Mouse (Mus musculus): ENCODE data around the gene Gm37240. TPM values are rescaled to one million over a fixed set of nuclear protein-coding genes. Genes with fewer than 3 reads are reported as not detected.

Gene Gm37240
- total RNA-seq, 2 experiments from 2014 or later: 28.9 to 37.3 TPM

DNA sequence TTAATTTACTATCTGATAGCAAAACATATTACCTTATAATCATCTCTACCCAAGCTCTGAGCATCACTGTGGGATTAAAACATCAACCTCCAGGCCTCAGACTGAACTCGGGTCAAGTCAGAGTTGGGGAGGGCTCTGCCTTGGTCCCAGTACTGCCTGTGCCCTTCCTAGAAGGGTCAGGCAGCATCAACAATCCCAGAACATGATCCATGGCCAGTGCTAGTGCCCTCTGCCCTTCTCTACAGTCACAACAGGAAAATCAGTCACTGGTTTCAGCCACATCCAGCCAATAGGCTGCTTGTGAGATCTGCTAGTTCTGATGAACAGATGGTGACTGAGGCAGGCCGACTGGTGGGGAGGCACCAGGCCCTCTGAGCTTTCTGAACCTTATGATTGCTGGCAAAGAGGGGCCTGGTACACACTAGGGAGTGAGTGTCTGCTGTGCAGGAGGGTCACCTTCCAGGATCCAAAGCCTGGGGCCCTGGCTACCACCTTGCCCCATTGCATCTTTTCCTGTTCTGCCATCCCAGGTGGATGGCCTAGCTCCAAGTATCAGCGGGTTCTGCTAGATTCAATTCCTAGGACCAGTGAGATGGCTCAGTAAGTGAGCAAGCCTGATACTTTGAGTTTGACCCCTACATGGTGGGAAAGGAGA, 401.7 kb downstream of the Gm37240 start:
- DNase-seq: no peak

DNA sequence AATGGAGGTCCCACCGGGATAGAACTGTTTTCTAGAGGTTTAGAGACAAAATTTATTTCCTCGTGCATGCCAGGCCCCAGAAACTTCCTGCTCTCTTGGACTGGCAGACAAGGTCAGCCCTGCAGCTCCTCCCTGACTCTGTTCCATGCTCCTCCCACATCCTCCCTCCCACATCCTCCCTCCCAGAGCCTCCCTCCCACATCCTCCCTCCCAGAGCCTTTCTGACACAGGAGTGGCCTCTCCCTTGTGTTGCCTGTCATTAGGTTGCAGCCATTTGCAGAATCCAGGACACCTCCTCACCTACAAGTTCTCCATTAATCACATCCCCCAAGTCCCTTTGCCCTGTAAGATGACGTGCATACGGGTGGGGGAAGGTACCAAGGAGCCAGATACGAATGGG, 404.7 kb downstream of the Gm37240 start:
- peak; percentile 14 for DNase-seq

DNA sequence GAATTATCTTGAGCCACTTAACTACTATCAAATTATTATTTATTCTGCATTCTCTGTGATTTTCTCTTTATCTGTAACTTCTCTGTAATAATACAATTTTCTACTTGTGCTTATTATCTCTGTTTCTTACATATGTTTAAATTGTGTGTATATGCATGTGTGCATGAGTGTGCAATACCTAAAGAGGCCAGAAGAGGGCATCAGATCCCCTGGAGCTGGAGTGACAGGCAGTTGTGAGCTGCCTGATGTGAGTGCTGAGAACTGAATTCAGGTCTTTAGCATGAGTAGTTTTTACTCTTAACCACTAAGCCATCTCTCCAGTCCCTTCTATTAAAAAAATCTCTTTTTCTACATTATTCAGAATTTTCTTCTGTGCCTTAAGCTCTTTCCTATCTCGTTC, 406.7 kb downstream of the Gm37240 start:
- no peak for DNase-seq

DNA sequence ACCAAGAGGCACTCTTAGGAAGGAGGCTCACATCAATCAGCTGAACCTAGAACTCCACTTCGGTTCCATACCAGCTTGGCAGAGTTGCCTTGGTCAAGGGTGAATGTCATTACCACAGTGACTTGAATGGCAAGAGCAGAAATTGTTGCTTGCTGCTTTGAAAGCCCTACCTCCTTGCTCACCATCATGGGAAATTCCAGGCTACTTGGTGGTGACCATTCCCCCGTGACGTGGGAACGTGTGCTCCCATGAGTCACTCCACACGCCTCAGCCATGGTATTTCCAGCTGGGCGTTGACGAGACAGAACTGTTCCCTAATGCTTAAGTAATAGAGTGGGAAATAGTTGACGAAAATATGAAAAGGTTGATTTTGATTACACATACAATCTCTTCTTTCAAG, 408.6 kb downstream of the Gm37240 start:
- no peak for DNase-seq

DNA sequence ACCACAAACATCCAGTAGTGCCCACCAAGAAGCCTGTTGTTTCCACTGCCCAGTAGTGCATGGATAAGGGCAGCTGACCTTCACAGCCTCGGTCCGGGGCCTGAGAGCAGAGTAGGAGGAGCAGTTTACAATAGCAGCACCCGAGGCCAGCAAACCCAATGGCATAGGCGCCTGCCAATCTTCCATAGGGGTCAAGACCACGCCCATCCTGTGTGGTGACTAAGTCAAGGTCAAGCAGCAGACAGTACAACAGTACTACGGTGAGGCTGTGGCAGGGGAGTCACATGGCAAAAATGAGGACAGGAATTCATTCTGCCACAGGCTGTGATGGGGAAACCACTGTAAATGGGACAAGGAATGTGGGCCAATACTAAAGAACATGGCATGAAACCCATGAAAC, 417.6 kb downstream of the Gm37240 start:
- DNase-seq: no peak

DNA sequence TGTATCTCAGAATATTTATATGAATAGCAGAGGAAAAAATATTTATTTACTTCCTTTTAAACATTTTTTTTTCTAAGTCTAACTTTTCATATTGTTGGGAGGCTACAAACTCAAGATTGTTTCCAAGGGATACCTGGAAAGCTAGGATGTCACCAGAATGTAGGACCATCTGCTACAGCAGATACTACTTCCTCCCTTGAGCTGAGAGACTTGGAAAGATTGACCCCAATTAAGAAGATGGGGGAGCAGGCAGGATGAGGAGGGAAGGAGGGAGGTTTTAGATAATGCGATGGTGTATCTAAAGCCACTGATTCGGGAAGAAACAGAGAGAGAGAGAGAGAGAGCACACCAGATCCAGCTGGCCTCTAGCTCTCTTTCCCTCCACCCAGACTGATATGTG, 418.3 kb downstream of the Gm37240 start:
- no peak for DNase-seq

DNA sequence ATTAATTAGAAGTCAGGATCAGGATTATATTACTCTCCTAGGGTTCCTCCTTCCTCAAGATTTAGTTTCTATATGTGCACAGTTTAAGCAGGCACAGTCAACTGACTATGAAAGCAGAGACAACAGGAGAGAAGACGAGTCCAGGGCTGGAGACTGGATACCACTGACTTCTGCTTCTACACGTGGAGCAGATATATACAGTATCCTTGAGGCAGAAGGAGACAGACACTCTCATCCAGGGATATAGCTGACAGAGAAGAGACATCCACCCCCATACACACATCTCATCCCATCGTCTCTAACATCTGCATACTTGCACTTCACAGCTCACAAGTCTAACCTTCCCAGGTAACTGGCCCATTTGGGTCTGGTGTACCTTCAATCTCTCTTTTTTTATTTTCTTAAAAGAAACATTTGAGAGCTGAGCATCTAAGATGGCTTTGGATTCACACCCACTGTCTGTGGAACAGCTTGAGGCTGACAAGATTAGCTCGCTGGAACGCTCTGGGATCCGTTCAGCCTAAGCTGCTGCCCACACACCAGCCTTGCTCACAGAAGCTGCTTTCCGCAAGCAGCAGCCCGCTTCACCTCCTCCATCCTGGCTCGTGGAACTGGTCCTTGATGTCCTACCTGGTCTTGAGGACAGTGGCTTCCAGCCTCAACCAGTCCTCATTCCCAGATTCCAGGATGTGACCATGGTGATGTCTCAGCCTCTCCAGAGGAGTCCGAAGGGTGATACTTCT, 421.9 kb downstream of the Gm37240 start:
- no peak for DNase-seq

DNA sequence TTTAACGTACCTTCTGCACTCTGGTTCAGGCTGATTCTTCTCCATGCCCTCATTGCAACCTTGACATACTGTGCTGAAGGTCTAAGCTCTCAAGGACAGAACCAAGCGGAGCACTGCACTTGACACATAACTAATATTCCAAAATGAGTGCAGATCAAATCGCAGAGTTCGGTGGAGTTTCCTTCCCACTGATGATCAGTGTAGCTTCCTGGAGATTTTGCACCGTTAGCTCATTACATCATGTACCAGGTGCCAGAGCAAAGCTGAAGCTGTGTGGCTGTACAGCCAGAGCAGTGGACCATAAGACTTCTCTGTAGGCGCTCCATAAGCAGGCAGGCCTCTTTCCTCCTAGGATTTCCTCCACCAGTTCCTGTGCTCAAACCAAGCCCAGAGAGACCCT, 427.3 kb downstream of the Gm37240 start:
- DNase-seq: no peak

DNA sequence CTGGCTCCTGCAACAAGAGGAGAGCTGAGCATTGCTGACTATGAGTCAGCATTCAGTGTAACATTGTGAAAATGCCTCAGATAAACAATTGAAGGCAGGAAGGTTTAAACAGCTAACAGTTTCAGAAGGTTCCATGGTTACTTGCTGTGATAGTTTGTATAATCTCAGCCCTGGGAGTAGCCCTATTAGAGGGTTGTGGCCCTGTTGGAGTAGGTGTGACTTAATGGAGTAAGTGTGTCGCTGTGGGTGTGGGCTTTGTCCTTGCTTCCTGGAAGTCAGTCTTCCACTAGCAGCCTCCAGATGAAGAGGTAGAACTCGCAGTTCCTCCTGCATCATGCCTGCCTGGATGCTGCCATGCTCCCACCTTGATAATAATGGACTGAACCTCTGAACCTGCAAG, 430.3 kb downstream of the Gm37240 start:
- no peak for DNase-seq

DNA sequence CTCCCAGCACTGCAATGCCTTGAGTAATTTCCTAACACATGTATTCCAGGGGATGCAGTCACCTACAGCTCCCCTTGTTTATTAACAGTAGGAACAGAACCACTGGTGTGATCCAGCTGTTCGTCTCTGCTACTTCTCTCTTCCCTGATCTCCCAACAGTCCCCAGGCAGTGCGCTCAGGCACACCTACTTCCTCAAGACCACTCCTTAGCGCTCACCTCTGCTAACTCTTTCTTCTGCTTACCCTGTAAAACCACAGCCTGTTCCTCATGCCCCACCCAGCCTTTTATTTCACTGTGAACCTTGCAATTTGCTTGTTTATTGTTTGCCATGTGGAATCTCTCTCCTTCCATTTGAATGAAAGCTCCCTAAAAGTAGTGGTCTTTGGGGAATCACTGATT, 431.9 kb downstream of the Gm37240 start:
- DNase-seq: no peak

DNA sequence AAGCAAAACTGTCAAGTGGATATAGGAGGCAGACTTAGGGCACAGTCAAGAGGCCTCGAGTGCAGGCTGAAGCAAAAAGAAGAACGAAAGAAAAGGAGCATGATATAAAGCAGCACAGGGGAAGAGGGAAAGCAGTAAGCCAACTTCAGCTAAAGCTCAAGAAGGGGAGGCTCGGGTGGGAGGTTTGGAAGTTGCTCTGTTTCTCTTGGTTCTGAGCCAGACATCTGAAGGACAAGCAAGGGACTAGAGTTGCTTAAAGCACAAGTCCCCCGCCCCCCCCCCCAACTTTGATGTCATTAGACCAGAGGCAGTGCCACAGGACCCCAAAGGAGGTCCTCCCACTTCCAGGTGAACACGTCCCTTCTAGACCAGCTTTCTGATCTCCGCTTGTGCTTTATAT, 433.3 kb downstream of the Gm37240 start:
- no peak for DNase-seq

DNA sequence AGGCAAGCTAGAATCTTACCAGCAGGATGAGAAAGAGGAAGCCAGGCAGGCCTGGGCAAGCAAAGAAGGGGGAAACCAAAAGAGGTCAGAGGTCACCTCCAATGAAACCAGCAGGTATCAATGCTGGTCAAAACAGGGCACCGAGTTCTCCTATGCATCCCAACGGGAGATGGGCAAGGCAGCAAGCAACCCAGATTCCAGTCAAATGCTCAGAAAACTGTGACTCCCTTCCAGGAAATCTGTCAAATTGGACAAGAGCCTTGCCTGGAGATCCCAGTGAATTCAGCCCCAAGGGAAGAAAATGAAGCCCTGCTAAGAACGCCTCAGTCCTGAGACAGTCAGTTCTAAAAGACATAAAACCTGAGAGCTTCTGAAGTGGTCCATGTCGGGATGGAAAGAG, 437.9 kb downstream of the Gm37240 start:
- DNase-seq: no peak

DNA sequence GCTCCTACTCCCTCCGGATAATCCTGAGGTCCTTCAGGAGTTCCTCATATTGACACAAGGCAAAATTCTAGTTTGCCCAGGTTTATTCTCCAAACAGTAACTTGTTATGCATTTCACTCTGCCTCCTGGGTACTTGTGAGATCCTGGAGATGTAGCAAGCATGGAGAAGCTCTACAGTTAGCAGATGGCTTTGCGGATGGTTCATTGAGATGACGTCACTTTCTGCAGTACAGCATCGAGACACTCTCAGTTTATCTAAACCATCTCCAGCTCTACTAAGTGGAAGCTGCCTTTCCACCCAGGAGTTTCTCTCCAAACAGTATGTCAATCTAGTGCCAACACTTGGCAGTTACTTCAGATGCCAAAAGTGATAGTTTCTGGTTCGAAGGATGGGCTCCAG, 444.5 kb downstream of the Gm37240 start:
- DNase-seq: no peak

DNA sequence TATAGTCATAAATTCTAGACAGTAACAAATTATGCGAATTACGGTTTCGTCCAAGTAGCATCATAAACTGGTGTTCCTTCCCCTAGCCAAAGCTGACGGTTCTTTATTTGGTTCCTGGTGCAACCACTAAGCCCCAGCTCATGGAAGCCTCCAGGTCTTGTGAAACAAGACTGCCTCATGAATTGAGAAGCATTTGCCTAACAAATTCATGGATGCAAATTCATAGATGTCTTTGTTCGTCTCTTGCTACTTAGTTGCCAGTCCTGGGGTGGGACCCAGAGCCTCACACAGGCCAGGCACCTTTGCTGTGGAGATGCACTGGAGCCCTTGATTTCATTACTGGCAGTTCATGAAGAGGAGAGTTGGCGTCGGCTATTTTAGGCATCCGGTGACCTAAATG, 445.1 kb downstream of the Gm37240 start:
- no peak for DNase-seq

DNA sequence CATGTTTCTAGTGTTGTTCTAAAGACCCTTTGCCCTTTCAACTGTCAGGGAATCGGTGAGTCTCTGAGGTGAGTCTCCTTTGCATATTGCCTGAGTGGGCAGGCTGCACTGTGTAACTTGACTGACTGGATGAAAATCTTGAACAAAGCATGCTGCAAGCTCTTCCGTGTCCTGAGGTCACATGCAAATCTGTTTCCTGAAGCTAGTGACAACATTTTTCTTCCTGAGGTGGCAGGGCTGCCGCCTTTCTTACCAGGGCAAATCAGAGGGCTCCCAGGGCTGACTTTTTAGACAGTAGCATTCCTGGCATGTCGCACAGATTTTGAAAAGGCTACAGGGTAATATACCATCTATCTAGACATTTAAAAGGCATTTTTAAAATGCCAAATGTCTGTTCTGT, 451.9 kb downstream of the Gm37240 start:
- no peak for DNase-seq

DNA sequence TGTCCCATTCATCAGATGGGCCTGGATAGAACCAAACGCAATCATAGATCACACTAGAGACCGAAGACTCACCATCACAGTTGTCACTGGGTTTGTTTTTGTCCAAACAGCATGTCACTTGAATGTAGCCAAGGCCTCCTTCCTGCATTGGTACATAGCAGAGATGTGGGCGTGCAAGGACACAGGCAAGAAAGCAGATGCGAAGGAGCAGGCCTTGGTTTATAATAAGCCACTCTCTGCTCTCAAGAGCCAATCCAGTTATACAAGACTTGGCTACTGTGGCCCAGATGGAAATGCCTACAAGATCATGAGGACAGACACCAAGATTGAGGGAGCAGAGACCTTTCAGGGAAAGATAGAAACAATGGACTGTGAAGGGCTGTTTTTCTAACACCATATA, 456.1 kb downstream of the Gm37240 start:
- no peak for DNase-seq

DNA sequence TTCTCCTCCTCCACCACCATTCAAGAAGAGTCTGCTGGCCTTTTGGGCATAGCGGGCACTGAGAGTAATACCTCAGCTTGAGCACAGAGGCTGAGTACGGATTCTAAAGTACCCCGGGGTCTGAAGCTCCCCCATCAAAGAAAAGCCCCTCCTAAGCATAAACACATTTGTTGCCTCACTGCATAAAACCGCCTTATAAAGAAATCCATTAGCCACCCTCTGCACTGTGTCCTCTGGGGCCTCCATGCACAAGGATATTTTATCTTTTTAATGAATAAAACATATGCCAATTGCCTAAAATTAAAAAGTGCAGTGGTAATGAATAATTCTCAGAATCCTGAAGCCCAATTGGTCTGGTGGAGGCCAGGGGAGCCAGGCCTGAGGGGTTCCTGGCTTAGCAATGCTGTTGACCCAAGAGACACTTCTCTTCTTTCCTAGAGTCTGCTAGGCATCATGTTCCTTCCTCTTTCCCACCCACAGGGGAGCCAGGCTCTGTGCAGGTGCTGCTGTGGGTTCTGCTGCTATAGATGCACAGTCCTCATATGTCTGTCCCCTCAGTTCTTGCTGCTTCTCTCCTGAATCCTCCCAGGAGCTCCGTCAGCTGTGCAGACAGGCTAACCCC, 463.8 kb downstream of the Gm37240 start:
- no peak for DNase-seq

DNA sequence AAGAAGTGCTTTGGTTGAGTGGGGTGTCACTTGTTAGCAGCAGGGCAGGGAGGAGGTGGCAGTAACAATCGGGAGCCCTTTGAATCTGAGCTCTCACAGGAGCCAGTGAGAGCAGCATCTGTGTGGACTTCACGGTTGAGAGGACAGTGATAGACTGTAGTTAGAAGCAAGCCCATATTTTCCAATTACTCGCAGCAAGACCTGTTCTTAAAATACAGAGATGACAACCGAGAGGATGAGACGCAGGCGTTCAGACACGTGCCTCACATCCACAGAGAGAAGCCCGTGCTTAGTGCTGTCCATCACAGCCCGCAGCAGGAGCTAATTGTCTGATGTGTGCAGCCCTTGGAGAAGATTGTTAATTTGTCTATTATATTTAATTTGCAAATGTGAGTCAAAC, 465.9 kb downstream of the Gm37240 start:
- no peak for DNase-seq

DNA sequence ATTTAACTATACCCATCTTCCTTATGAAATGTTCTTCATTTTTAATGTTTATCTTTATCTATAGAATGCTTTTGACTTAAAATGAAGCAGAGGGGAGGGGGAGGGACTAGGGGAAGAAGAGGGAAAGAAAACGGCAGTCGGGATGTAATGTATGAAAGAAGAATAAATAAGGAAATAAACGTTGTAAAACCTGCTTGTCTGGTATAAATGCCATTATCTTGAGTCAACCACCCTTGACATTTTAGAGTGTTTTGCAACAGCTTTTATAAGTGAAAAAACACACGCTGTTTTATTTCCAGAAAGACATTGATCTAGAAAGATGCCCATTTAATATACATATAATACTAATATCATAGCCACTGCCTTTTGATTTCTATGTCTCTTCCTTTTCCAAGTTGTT, 469.7 kb downstream of the Gm37240 start:
- no peak for DNase-seq

DNA sequence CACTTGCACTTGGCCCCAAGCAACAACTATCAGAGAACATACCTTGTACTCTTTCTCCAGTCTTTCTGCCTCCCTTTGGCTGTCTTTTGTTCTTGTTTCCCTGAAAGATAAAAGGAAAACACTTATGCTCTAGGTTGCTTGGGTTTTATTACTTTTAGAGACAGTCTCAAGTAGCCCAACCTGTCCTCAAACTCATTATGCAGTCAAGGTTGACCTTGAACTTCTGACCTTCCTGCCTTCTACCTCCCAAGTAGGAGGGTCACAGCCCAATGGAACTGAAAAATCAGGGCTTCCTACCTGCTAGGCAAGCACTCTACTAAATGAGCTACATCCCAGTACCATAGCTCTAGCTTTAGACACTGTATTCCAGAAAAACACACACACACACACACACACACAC, 488.5 kb downstream of the Gm37240 start:
- no peak for DNase-seq

DNA sequence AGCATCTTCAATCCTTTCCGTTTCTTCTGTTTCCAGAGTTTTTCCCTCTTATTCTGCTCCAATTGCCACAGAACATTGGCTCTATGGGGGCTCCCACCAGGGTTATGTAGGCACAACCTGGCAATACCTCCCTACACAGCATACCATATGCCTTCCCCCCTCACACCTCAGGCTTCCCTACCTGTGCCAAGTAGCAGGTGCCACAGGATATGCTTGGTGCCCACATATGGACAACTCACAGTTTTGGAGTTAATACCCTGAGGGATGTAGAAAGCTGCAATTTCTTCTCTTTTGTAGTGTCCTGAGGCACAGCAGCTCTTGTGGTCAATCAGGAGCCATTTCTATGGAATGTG, 488.9 kb downstream of the Gm37240 start:
- DNase-seq: no peak

DNA sequence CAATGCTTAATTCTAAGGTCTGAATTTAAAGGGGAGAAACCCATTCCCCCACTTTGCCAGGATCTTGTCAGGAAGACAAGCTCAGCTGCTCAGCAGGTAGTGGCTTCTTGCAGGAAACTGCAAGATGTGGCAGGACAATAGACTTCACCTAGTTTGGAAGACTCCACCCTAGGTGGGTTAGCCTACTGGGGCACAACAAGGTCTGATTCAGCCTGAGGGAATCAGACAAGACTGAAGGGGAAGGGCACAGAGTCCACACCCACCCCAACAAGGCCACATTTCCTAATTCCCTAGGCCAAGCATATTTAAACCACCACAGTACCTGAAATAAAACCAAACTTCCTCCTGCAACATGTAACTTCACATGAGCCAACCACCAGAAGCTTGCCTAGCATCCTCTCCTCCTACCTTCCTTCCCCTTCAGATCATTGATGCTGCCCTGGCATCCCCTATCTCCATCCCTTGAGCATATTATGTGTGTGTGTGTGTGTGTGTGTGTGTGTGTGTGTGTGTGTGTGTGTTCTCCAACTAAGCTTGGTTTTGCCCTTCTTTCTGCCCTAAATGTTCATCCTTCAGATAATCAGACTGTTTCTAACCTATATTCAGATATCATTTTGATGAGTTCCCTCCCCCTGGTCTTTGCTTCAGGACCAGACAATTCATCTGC, 489.4 kb downstream of the Gm37240 start:
- DNase-seq: no peak

DNA sequence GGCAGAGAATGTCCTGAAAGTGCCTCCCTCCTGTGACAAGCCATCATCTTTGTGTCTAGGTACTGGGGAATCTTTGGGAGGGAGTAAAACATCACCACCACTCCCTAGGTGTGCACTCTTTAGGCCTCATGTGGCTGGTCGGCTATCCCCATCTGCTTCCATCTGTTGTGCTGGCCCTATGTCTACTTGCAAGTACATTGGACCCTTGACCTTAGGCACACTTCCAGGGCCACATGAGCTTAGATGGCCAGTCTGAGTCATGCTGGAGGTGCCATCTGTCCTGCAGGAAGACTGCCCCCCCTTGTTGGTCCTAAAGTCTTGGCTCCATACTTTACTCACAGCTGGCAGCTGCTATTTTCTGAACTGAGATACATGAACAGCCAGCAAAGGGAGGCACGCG, 493.9 kb downstream of the Gm37240 start:
- DNase-seq: no peak

All from gastrocnemius, postnatal 10 days (tissue).